Mouse (Mus musculus) layer of hippocampus, adult 2 months (tissue): Measurements from ENCODE around the gene Gucy2g. TPM values are rescaled to one million over a fixed set of nuclear protein-coding genes. Genes with fewer than 3 reads are reported as not detected.

Experiments
- DNase-seq, 2 experiments: peaks; one replicate each; pipeline ENCODE4 v3.0.0; 2022; ENCODE audit warnings: low spot score in 2 of 2
- H3K27ac ChIP-seq: fragments of 200-600 bp; 2 replicates; pipeline ENCODE4 v1.8.1; 2022
- H3K4me3 ChIP-seq: fragments of 200-600 bp; 2 replicates; pipeline ENCODE4 v1.8.1; 2022; ENCODE audit warnings: mild to moderate bottlenecking
- CTCF ChIP-seq: fragments of 200-600 bp; conservative IDR thresholded peaks from 2 replicates; pipeline ENCODE4 v1.8.1; 2022; ENCODE audit warnings: antibody characterized with exemption, mild to moderate bottlenecking, moderate library complexity
- total RNA-seq, 2 experiments: library from RNA; stranded (reverse); gene quantifications; 2 replicates each; pipeline ENCODE4 v1.2.3; 2021

Gene Gucy2g
- total RNA-seq, 2 experiments from 2014 or later, result 0.69 to 1.0 TPM

- no peak overlapping the region for H3K27ac ChIP-seq
- DNase-seq, result no peak
- no peak overlapping the region for H3K4me3 ChIP-seq
- no peak for TF ChIP-seq CTCF
Observed at GRCm38 (mm10) chr19:55236026-55236425, 5.0 kb downstream of the Gucy2g start.

- Histone ChIP-seq H3K4me3 (no peak overlapping the region), H3K27ac (no peak overlapping the region)
- DNase-seq, result no peak
- TF ChIP-seq CTCF, result no peak
Observed at GRCm38 (mm10) chr19:55232136-55232535, 8.9 kb downstream of the Gucy2g start.

DNA sequence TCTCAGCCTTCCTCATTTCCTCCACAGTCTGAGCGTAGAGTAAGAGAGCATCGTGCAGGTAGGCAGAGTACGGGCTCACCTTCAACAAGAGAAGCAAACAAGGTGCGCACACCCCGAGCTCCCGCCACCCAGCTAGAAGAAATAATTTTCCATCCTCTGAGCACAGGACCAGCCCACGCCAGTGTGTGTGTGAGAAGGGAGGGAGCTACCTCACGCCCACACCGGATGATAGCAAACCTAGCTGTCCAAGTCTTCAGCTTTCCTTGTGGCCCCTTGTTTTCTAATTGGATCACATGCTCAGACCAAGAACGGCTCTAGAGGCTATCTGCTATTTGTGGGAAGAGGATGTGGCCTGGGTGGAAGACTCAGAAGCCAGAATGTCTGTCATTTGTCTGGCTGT lies 10.0 kb downstream of the Gucy2g start:
- H3K27ac ChIP-seq, result no peak overlapping the region
- H3K4me3 ChIP-seq, result no peak overlapping the region
- no peak for DNase-seq
- TF ChIP-seq CTCF, result no peak

GRCm38 (mm10) chr19:55227135-55227534 lies 13.9 kb downstream of the Gucy2g start:
- DNase-seq, result no peak
- no peak overlapping the region for H3K27ac ChIP-seq
- TF ChIP-seq CTCF, result peak; percentile 34
- H3K4me3 ChIP-seq, result no peak overlapping the region

DNA sequence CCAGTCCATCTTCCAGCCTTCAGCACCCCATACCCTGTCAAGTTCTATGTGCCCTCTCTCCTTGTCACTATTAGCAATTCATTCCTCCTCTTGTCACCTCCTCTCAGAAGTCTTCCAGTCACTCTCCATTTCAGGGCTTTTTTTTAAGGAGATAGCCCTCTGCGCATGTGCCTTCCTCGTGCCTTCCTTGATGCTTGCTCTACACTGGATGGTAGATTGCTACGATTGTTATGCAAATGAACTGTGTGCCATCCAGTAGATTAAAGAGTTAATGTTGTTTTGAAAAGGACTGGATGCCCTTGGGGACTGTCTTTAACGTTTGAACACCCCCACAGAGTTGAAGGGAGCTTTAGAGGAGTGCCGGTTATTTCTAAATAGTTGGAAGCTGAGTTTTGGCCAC lies 14.4 kb downstream of the Gucy2g start:
- H3K27ac ChIP-seq, result no peak overlapping the region
- DNase-seq, result no peak
- no peak overlapping the region for H3K4me3 ChIP-seq
- no peak for TF ChIP-seq CTCF

GRCm38 (mm10) chr19:55222268-55222667 lies 18.8 kb downstream of the Gucy2g start:
- no peak for DNase-seq
- TF ChIP-seq CTCF, result no peak
- no peak overlapping the region for H3K27ac ChIP-seq
- no peak overlapping the region for H3K4me3 ChIP-seq

GRCm38 (mm10) chr19:55221208-55221607 lies 19.8 kb downstream of the Gucy2g start:
- no peak for TF ChIP-seq CTCF
- peak; percentile 29 to 49 for DNase-seq
- H3K27ac ChIP-seq, result peak overlapping the region; percentile 32; the same call in 1 of the 2 replicates

DNA sequence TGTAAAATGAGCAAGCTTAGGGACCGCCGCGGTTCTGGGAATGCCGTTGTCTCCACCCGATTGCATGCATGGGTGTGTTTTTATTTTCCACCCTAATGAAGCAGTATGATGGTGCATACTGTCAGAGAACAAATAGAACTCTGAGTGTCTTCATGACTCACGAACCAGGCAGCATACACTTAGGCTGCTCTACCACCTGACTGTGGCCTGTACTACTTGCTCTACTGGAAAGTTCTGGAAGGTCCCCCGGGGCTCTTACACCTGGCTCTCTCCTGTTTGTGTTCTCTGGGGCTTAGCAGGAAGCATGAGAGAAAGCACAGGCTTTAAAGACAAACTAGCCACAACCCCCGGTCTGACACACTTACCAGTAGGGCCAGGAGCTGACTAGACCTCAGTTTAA lies 21.7 kb downstream of the Gucy2g start:
- DNase-seq, result no peak
- no peak for TF ChIP-seq CTCF
- H3K4me3 ChIP-seq, result peak overlapping the region; percentile 45; the same call in 1 of the 2 replicates
- peak overlapping the region; percentile 87 for H3K27ac ChIP-seq

More at GRCm38 (mm10) chr19:55221208-55221607, 19.8 kb downstream of the Gucy2g start:
- H3K4me3 ChIP-seq, result no peak overlapping the region

DNA sequence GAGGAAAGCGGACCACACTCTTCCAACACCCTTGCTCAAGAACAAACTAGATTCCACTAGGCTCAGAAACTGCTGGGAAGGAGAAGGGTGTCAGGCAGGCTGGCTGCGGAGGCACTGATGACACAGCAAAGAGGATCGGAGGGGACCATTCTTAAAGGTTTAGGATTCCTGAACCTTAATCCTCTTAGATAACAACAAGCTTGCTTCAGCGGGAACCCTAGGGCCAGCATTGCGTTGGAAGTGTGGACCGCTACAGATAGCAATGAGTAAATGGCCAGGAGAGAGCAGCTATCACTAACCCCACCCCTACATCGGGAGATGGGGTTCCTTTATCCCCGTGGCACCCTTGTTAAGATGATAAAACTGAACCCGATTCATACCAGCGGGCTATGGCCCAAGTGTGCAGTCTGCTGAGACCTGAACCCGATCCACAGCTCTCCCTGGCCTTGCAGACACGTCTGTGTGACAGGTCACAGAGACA lies 22.3 kb downstream of the Gucy2g start:
- peak overlapping the region; percentile 45 for H3K4me3 ChIP-seq
- no peak for TF ChIP-seq CTCF
- DNase-seq, result no peak
- peak overlapping the region; percentile 87 for H3K27ac ChIP-seq

- peak; percentile 95 for TF ChIP-seq CTCF
- Histone ChIP-seq H3K4me3 (peak overlapping the region; percentile 45), H3K27ac (peak overlapping the region; percentile 87)
- DNase-seq, result peak; percentile 82 to 91
Observed at GRCm38 (mm10) chr19:55218192-55218739, 22.8 kb downstream of the Gucy2g start.

GRCm38 (mm10) chr19:55217365-55217764 lies 23.7 kb downstream of the Gucy2g start:
- no peak overlapping the region for H3K4me3 ChIP-seq
- peak; percentile 67 to 80 for DNase-seq
- no peak for TF ChIP-seq CTCF
- peak overlapping the region; percentile 87 for H3K27ac ChIP-seq

DNA sequence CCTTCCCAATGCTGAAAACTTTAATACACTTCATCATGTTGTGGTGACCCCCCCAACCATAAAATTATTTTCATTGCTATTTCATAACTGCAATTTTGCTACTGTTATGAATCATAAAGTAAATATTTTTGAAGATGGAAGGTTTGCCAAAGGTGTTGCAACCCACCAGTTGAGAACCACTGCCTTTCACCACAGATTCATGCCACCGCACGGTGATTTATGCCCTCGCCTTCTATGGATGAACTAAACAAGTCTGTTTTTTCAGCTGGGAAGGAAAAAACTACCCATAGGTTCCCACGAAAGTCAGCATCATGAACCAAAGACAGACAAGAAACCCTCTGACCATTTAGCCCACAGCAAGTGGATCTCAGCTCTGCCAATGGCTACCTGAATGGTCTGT lies 24.2 kb downstream of the Gucy2g start:
- DNase-seq, result no peak
- no peak for TF ChIP-seq CTCF
- H3K27ac ChIP-seq, result peak overlapping the region; percentile 87
- no peak overlapping the region for H3K4me3 ChIP-seq

- TF ChIP-seq CTCF, result no peak
- no peak for DNase-seq
- no peak overlapping the region for H3K4me3 ChIP-seq
- H3K27ac ChIP-seq, result no peak overlapping the region
Observed at GRCm38 (mm10) chr19:55213617-55214340, 27.3 kb downstream of the Gucy2g start.

DNA sequence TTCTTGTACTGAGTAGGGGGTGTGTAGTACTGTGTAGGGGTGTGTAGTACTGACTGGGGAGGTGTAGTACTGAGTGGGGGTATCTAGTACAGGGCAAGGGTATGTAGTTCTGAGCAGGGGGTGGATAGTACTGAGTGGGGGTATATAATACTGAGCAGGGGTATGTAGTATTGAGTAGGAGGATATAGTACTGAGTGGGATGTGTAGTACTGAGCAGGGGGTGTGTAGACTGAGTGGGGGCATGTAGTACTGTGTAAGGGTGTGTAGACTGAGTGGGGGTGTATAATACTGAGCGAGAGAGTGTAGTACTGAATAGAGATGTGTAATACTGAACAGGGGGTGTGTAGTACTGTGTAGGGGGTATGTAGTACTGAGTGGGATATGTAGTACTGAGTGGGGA lies 29.3 kb downstream of the Gucy2g start:
- no peak overlapping the region for H3K27ac ChIP-seq
- DNase-seq, result no peak
- no peak overlapping the region for H3K4me3 ChIP-seq
- TF ChIP-seq CTCF, result no peak
